In the genomic region with DNA sequence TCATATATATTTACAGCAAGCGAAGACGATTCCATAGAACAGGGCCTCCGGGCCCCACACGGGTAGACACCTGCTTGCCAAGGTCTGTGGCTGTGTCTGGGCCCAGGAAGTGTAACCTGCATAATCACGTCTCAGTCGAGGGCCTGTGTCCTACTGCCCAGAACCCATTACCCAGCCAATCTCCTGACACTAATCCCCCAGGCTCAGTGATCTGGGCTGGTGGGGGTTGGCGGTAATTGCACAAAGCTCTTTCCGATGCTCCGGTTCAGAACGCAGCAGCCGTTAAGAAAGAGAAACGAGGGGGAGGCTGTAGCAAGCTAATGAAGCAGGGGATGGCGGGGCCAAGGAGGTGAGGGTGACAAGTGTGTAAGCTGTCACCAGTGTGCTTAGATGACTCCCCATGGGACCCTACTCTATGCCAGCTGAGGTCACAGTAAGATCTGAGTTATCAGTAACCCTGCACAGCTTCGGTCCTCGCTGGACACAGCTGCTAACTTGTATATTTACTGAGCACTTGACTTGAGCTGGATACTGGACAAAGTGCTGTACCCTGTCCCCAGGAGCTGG, we compare ENCODE assay signal across 10 mouse cellular contexts. TPM values are rescaled to one million over a fixed set of nuclear protein-coding genes. Genes with fewer than 3 reads are reported as not detected.
DNase-seq lines count a peak whose midpoint lies in the region; ATAC-seq lines count a peak whose summit lies in the region.
"Had no signal": no experiment of that assay in that cellular context is flagged by ENCODE, and none has a peak within 500 bp of the region (broad histone marks: within the 10 kb centered on the region; RNA-seq: fewer than 3 reads in every experiment).

No protein-coding gene starts in this region.

- ATAC-seq in heart, embryonic 12.5 days (ENCODE audit: insufficient number of reproducible peaks, low FRiP score), result no peak
- ATAC-seq in forebrain, embryonic 16.5 days, result peak; percentile 11; the same call in 1 of the 2 replicates
- ATAC-seq in midbrain, embryonic 15.5 days (replicated peaks), result peak; percentile 67
- ATAC-seq: liver, embryonic 12.5 days had no signal

- H3K9ac ChIP-seq in heart, embryonic 12.5 days, result peak overlapping the region; percentile 29; the same call in 1 of the 2 replicates
- peak overlapping the region; percentile 26; the same call in 1 of the 2 replicates for H3K9ac ChIP-seq in forebrain, embryonic 16.5 days (replicated peaks; ENCODE audit: low read depth, low read length)
- peak overlapping the region; percentile 1; the same call in 1 of the 2 replicates for H3K9ac ChIP-seq in midbrain, embryonic 15.5 days
- H3K9ac ChIP-seq: liver, embryonic 12.5 days had no signal

- H3K4me2 ChIP-seq in heart, embryonic 12.5 days, result no peak overlapping the region
- H3K4me2 ChIP-seq in forebrain, embryonic 16.5 days (ENCODE audit: low read length), result no peak overlapping the region
- H3K4me2 ChIP-seq in midbrain, embryonic 15.5 days, result no peak overlapping the region
- H3K4me2 ChIP-seq: liver, embryonic 12.5 days had no signal

- no peak for DNase-seq in heart, postnatal 10 days
- peak; percentile 47 for DNase-seq in embryo, embryonic 10 days (ENCODE audit: low spot score)
- DNase-seq in adrenal gland, adult 8-10 months, result no peak
- no peak for DNase-seq in adrenal gland, postnatal 10 days
- no peak for DNase-seq in right cerebral cortex, postnatal 36 days (ENCODE audit: low spot score in 2 of 2)
- DNase-seq: cerebellum, adult 9-10 months had no signal

- 0 out of 2 replicates have a peak overlapping the region, but pooled peaks have one; percentile 35 for H3K27ac ChIP-seq in heart, embryonic 12.5 days (ENCODE audit: poor library complexity, severe bottlenecking)
- H3K27ac ChIP-seq in forebrain, embryonic 16.5 days (ENCODE audit: low read length), result peak overlapping the region; percentile 68
- peak overlapping the region; percentile 77 for H3K27ac ChIP-seq in midbrain, embryonic 15.5 days
- H3K27ac ChIP-seq: liver, embryonic 12.5 days had no signal

- no peak overlapping the region for H3K4me3 ChIP-seq in heart, embryonic 12.5 days
- no peak overlapping the region for H3K4me3 ChIP-seq in forebrain, embryonic 16.5 days (replicated peaks; ENCODE audit: low read length)
- H3K4me3 ChIP-seq in midbrain, embryonic 15.5 days, result no peak overlapping the region
- H3K4me3 ChIP-seq: liver, embryonic 12.5 days had no signal

- 39% methylated on average over 15 of the region's 15 CpGs for WGBS in heart, embryonic 12.5 days
- WGBS in forebrain, embryonic 16.5 days, result 13% methylated on average over 15 of the region's 15 CpGs
- WGBS in midbrain, embryonic 15.5 days, result 11% methylated on average over 15 of the region's 15 CpGs

- H3K9me3 ChIP-seq in heart, embryonic 12.5 days (replicated peaks), result no peaks in the 10 kb centered on the region
- no peaks in the 10 kb centered on the region for H3K9me3 ChIP-seq in forebrain, embryonic 16.5 days (ENCODE audit: control insufficient read depth, low read length)
- no peaks in the 10 kb centered on the region for H3K9me3 ChIP-seq in midbrain, embryonic 15.5 days
- H3K9me3 ChIP-seq: liver, embryonic 12.5 days had no signal

- H3K27me3 ChIP-seq in heart, embryonic 12.5 days (replicated peaks), result no peaks in the 10 kb centered on the region
- no peaks in the 10 kb centered on the region for H3K27me3 ChIP-seq in forebrain, embryonic 16.5 days (replicated peaks; ENCODE audit: control insufficient read depth, insufficient read depth, low read length)
- no peaks in the 10 kb centered on the region for H3K27me3 ChIP-seq in midbrain, embryonic 15.5 days (replicated peaks)

- peaks cover 35% of the 10 kb centered on the region for H3K4me1 ChIP-seq in heart, embryonic 12.5 days (replicated peaks)
- peaks cover 36% of the 10 kb centered on the region for H3K4me1 ChIP-seq in forebrain, embryonic 16.5 days (replicated peaks; ENCODE audit: control insufficient read depth, insufficient read depth, low read length)
- H3K4me1 ChIP-seq in midbrain, embryonic 15.5 days, result peaks cover 44% of the 10 kb centered on the region

- H3K36me3 ChIP-seq in heart, embryonic 12.5 days, result no peaks in the 10 kb centered on the region
- H3K36me3 ChIP-seq in forebrain, embryonic 16.5 days (ENCODE audit: control insufficient read depth, insufficient read depth), result no peaks in the 10 kb centered on the region
- no peaks in the 10 kb centered on the region for H3K36me3 ChIP-seq in midbrain, embryonic 15.5 days (replicated peaks)
- H3K36me3 ChIP-seq: liver, embryonic 12.5 days had no signal

- intact Hi-C loops in heart, postnatal 10 days (cut with DNase I), result no loop called here

RNA-seq across cellular contexts. Expression of a gene that starts 19.7 kb away (rescaled TPM):
- 15.8 and 16.0 TPM in 2 replicates for polyA plus RNA-seq in heart, embryonic 12.5 days (2016; fragmentation: Nextera tagmentation; extraction: Ambion mirVana)
- total RNA-seq in heart, postnatal 10 days (2021), result 10 to 100 TPM; 15.9 to 17.1 TPM
- 9.3 and 11.6 TPM in 2 replicates for polyA plus RNA-seq in forebrain, embryonic 16.5 days (2015; fragmentation: Nextera tagmentation; extraction: Ambion mirVana)
- 9.3 and 10.4 TPM in 2 replicates for polyA plus RNA-seq in midbrain, embryonic 15.5 days (2015; fragmentation: Nextera tagmentation; extraction: Ambion mirVana)
- total RNA-seq in adrenal gland, adult 8-10 months (2022), result 10 to 100 TPM; 11.0 to 18.0 (median 14.2) TPM
- total RNA-seq in adrenal gland, postnatal 10 days (2021), result 10 to 100 TPM; 12.7 to 17.2 TPM
